Mouse (Mus musculus) CH12.LX (cell line): ENCODE measurements around the gene Gm14569. TPM values are rescaled to one million over a fixed set of nuclear protein-coding genes. Genes with fewer than 3 reads are reported as not detected.

Experiments used
- DNase-seq: peaks from one replicate; pipeline ENCODE4 v3.0.0-alpha.2; 2013; ENCODE audit errors: extremely low read depth
- H3K27ac ChIP-seq: 2 replicates; pipeline ENCODE4 v1.5.1; 2012; ENCODE audit warnings: low read depth, mild to moderate bottlenecking, control low read depth, moderate library complexity; ENCODE audit not compliant: insufficient read depth
- H3K27me3 ChIP-seq: replicated peaks from 2 replicates; pipeline ENCODE3; 2012; ENCODE audit warnings: inconsistent platforms
- H3K36me3 ChIP-seq, 2 experiments: replicated peaks in 1 of 2; 2 replicates each; pipeline versions ENCODE3 to v1.6.1; 2012; ENCODE audit warnings: inconsistent platforms in 1 of 2, low read length in 1 of 2, mild to moderate bottlenecking in 1 of 2, mixed read lengths in 1 of 2, moderate library complexity in 1 of 2; ENCODE audit not compliant: control insufficient read depth in 1 of 2, insufficient read depth in 1 of 2
- H3K4me1 ChIP-seq, 2 experiments: 2 replicates each; pipeline ENCODE4 v1.6.1; 2012; ENCODE audit warnings: inconsistent platforms in 1 of 2, moderate library complexity in 1 of 2; ENCODE audit not compliant: insufficient read depth in 2 of 2, control insufficient read depth in 1 of 2
- H3K4me2 ChIP-seq: 2 replicates; pipeline ENCODE4 v1.6.1; 2012; ENCODE audit warnings: low read depth, mild to moderate bottlenecking, control low read depth; ENCODE audit not compliant: poor library complexity, insufficient read depth, severe bottlenecking
- H3K4me3 ChIP-seq, 3 experiments: fragments of 150-350 bp in 1 of 3; sonication (generic) in 1 of 3; replicated peaks in 1 of 3; 2 replicates each; pipeline versions ENCODE3 to v1.5.1; 2011 to 2012; ENCODE audit warnings: low read depth in 2 of 3, low read length in 2 of 3, mild to moderate bottlenecking in 2 of 3, moderate library complexity in 2 of 3, control low read depth in 1 of 3, improper control_type of control experiment in 1 of 3, inconsistent platforms in 1 of 3, mixed read lengths in 1 of 3; ENCODE audit not compliant: poor library complexity in 1 of 3
- H3K79me2 ChIP-seq: replicated peaks from 2 replicates; pipeline ENCODE4 v1.6.1; 2012; ENCODE audit warnings: mild to moderate bottlenecking, moderate library complexity; ENCODE audit not compliant: control insufficient read depth, poor library complexity, insufficient read depth, severe bottlenecking; ENCODE audit errors: extremely low read depth
- H3K9ac ChIP-seq: 2 replicates; pipeline ENCODE4 v1.6.1; 2012; ENCODE audit warnings: low read depth, mild to moderate bottlenecking, control low read depth, moderate library complexity; ENCODE audit not compliant: insufficient read depth
- H3K9me3 ChIP-seq: replicated peaks from 2 replicates; pipeline ENCODE3; 2012; ENCODE audit warnings: low read length, inconsistent platforms, mixed read lengths
- BHLHE40 ChIP-seq: IDR thresholded peaks from 2 replicates; pipeline ENCODE4 v1.6.1; 2011; ENCODE audit warnings: mild to moderate bottlenecking, low read depth, low read length, improper control_type of control experiment
- CHD1 ChIP-seq: IDR thresholded peaks from 2 replicates; pipeline ENCODE4 v1.6.1; 2012; ENCODE audit warnings: low read depth, low read length, improper control_type of control experiment, inconsistent platforms
- CHD2 ChIP-seq: IDR thresholded peaks from 2 replicates; pipeline ENCODE4 v1.6.1; 2011; ENCODE audit warnings: low read length, improper control_type of control experiment
- CTCF ChIP-seq, 2 experiments: IDR thresholded peaks in 1 of 2; conservative IDR thresholded peaks in 1 of 2; 2 replicates each; pipeline ENCODE4 v1.5.1; 2011 to 2012; ENCODE audit warnings: low read depth in 2 of 2, low read length in 2 of 2, improper control_type of control experiment in 1 of 2, inconsistent platforms in 1 of 2, mild to moderate bottlenecking in 1 of 2, moderate library complexity in 1 of 2
- E2F4 ChIP-seq: IDR thresholded peaks from 2 replicates; pipeline ENCODE4 v1.6.1; 2011; ENCODE audit warnings: low read depth, low read length, improper control_type of control experiment; ENCODE audit not compliant: insufficient replicate concordance
- ELF1 ChIP-seq: IDR thresholded peaks from 2 replicates; pipeline ENCODE4 v1.6.1; 2014; ENCODE audit warnings: low read depth, mild to moderate bottlenecking, inconsistent platforms, low read length, improper control_type of control experiment
- GABPA ChIP-seq: IDR thresholded peaks from 2 replicates; pipeline ENCODE4 v1.6.1; 2012; ENCODE audit warnings: low read depth, low read length, improper control_type of control experiment, inconsistent platforms; ENCODE audit not compliant: insufficient replicate concordance
- IRF4 ChIP-seq: IDR thresholded peaks from 2 replicates; pipeline ENCODE4 v1.6.1; 2014; ENCODE audit warnings: low read depth, mild to moderate bottlenecking, inconsistent platforms, low read length, improper control_type of control experiment
- JUN ChIP-seq: IDR thresholded peaks from 2 replicates; pipeline ENCODE4 v1.6.1; 2011; ENCODE audit warnings: low read depth, mild to moderate bottlenecking, low read length, improper control_type of control experiment, moderate library complexity; ENCODE audit not compliant: insufficient read depth
- JUND ChIP-seq: conservative IDR thresholded peaks from 2 replicates; pipeline ENCODE4 v1.6.1; 2011; ENCODE audit warnings: low read depth, low read length, improper control_type of control experiment
- KAT2A ChIP-seq: IDR thresholded peaks from 2 replicates; pipeline ENCODE4 v1.6.1; 2012; ENCODE audit warnings: low read length, improper control_type of control experiment, inconsistent platforms; ENCODE audit not compliant: insufficient replicate concordance
- MAFK ChIP-seq: IDR thresholded peaks from 2 replicates; pipeline ENCODE4 v1.6.1; 2011; ENCODE audit warnings: low read length, improper control_type of control experiment; ENCODE audit not compliant: insufficient replicate concordance
- MAX ChIP-seq: IDR thresholded peaks from 2 replicates; pipeline ENCODE4 v1.6.1; 2011; ENCODE audit warnings: low read length, improper control_type of control experiment
- MEF2A ChIP-seq: IDR thresholded peaks from 2 replicates; pipeline ENCODE4 v1.6.1; 2014; ENCODE audit warnings: low read depth, mild to moderate bottlenecking, inconsistent platforms, low read length, improper control_type of control experiment, borderline replicate concordance
- NRF1 ChIP-seq: IDR thresholded peaks from 2 replicates; pipeline ENCODE4 v1.6.1; 2014; ENCODE audit warnings: low read depth, mild to moderate bottlenecking, inconsistent platforms, low read length, improper control_type of control experiment, moderate library complexity
- PAX5 ChIP-seq: IDR thresholded peaks from 2 replicates; pipeline ENCODE4 v1.6.1; 2012; ENCODE audit warnings: low read length, inconsistent platforms, mixed read lengths
- POLR2A ChIP-seq: IDR thresholded peaks from 2 replicates; pipeline ENCODE4 v1.6.1; 2011; ENCODE audit warnings: low read depth, mild to moderate bottlenecking, improper control_type of control experiment, low read length
- POLR2AphosphoS2 ChIP-seq: IDR thresholded peaks from 2 replicates; pipeline ENCODE4 v1.6.1; 2011; ENCODE audit warnings: low read depth, low read length, improper control_type of control experiment
- RCOR1 ChIP-seq: conservative IDR thresholded peaks from 2 replicates; pipeline ENCODE4 v1.6.1; 2012; ENCODE audit warnings: low read depth, mild to moderate bottlenecking, inconsistent platforms, low read length, improper control_type of control experiment
- SIN3A ChIP-seq: IDR thresholded peaks from 2 replicates; pipeline ENCODE4 v1.6.1; 2012; ENCODE audit warnings: low read length, improper control_type of control experiment, inconsistent platforms
- SMC3 ChIP-seq: IDR thresholded peaks from 2 replicates; pipeline ENCODE4 v1.6.1; 2011; ENCODE audit warnings: low read depth, low read length, improper control_type of control experiment
- TBP ChIP-seq: conservative IDR thresholded peaks from 2 replicates; pipeline ENCODE4 v1.6.1; 2011; ENCODE audit warnings: low read depth, low read length, improper control_type of control experiment
- TCF12 ChIP-seq: IDR thresholded peaks from 2 replicates; pipeline ENCODE4 v1.6.1; 2014; ENCODE audit warnings: low read depth, mild to moderate bottlenecking, inconsistent platforms, low read length, improper control_type of control experiment
- USF1 ChIP-seq: IDR thresholded peaks from 2 replicates; pipeline ENCODE4 v1.6.1; 2014; ENCODE audit warnings: low read depth, mild to moderate bottlenecking, inconsistent platforms, low read length, improper control_type of control experiment
- USF2 ChIP-seq: conservative IDR thresholded peaks from 2 replicates; pipeline ENCODE4 v1.6.1; 2011; ENCODE audit warnings: low read depth, low read length, improper control_type of control experiment
- ZKSCAN1 ChIP-seq: IDR thresholded peaks from 2 replicates; pipeline ENCODE4 v1.6.1; 2012; ENCODE audit warnings: low read depth, inconsistent platforms, low read length, improper control_type of control experiment, borderline replicate concordance
- ZMIZ1 ChIP-seq: IDR thresholded peaks from 2 replicates; pipeline ENCODE4 v1.6.1; 2012; ENCODE audit warnings: low read depth, mild to moderate bottlenecking, inconsistent platforms, low read length, improper control_type of control experiment
- ZNF384 ChIP-seq: IDR thresholded peaks from 2 replicates; pipeline ENCODE4 v1.6.1; 2012; ENCODE audit warnings: low read depth, low read length, improper control_type of control experiment, inconsistent platforms
- dilution Hi-C: fragments of 300-500 bp; cut with MboI; formaldehyde crosslinking; loops from 2 replicates; pipeline ENCODE4 v1.14.3; 2020; ENCODE audit warnings: low sequenced_read_pairs; ENCODE audit not compliant: extremely low pct_unique_long_range_greater_than_20kb, extremely low pct_ligation_motif_present
- in situ Hi-C: fragments of 300-500 bp; cut with MboI; formaldehyde crosslinking; loops from 3 replicates; pipeline ENCODE4 v1.14.3; 2019; ENCODE audit warnings: low sequenced_read_pairs, low pct_ligation_motif_present, low pct_unique_long_range_greater_than_20kb, mixed read lengths
- polyA plus RNA-seq: library from polyadenylated mRNA; unstranded; fragments of >175 nt; gene quantifications from 2 replicates; pipeline ENCODE4 v1.2.1, GENCODE M21; 2012; ENCODE audit warnings: low read depth; ENCODE audit not compliant: insufficient read length
- total RNA-seq, 2 experiments: library from RNA; depleted of rRNA; stranded (reverse); fragments of 300-350 nt in 1 of 2; fragments of >200 nt in 1 of 2; gene quantifications; 2 replicates each; pipeline ENCODE4 v1.2.3; 2012 to 2014

Gm14569 gene
- total and polyA plus RNA-seq, 3 experiments, result not detected

GRCm38 (mm10) chrX:36487996-36488395 lies 3.6 kb downstream of the Gm14569 start:
- TF ChIP-seq SMC3 (no peak), MAFK (no peak), NRF1 (no peak), CHD2 (no peak), ZKSCAN1 (no peak), CTCF (conservative IDR thresholded peaks at IDR 0.05 in 1 of 2, IDR thresholded peaks at IDR 0.05 in 1 of 2; ENCODE audit: low read depth in 2 of 2, low read length in 2 of 2) (peak; percentile 53 to 58)
- Histone ChIP-seq H3K36me3 (no peaks in the 10 kb centered on the region), H3K79me2 (no peaks in the 10 kb centered on the region), H3K4me1 (no peaks in the 10 kb centered on the region), H3K4me3 (no peak overlapping the region), H3K9me3 (no peaks in the 10 kb centered on the region), H3K4me2 (no peak overlapping the region), H3K9ac (no peak overlapping the region), H3K27ac (no peak overlapping the region), H3K27me3 (no peaks in the 10 kb centered on the region)
- DNase-seq, result peak; percentile 17
- dilution Hi-C loops (no loop called here), in situ Hi-C loops (no loop called here)

- no peak overlapping the region for H3K27ac ChIP-seq
Observed at GRCm38 (mm10) chrX:36474873-36475272, 16.8 kb downstream of the Gm14569 start.

GRCm38 (mm10) chrX:36474103-36474751 lies 17.4 kb downstream of the Gm14569 start:
- H3K36me3 ChIP-seq, result no peaks in the 10 kb centered on the region
- peak; percentile 35 for DNase-seq
- no peak overlapping the region for H3K9ac ChIP-seq
- no peak overlapping the region for H3K4me2 ChIP-seq
- H3K27me3 ChIP-seq, result no peaks in the 10 kb centered on the region
- no peaks in the 10 kb centered on the region for H3K4me1 ChIP-seq
- no peaks in the 10 kb centered on the region for H3K9me3 ChIP-seq
- in situ Hi-C loops (no loop called here), dilution Hi-C loops (no loop called here)
- no peaks in the 10 kb centered on the region for H3K79me2 ChIP-seq
- H3K4me3 ChIP-seq, result no peak overlapping the region
- no peak overlapping the region for H3K27ac ChIP-seq
- TF ChIP-seq USF2 (no peak), TCF12 (no peak), SMC3 (peak; percentile 30; the same call in 1 of the 2 replicates), JUND (no peak), USF1 (no peak), MEF2A (no peak), JUN (no peak), POLR2A (no peak), CTCF (conservative IDR thresholded peaks at IDR 0.05 in 1 of 2, IDR thresholded peaks at IDR 0.05 in 1 of 2; ENCODE audit: low read depth in 2 of 2, low read length in 2 of 2) (peak; percentile 39 to 62; a peak in 3 of 4 replicates), GABPA (no peak), IRF4 (no peak), ZNF384 (no peak), SIN3A (no peak), PAX5 (no peak), RCOR1 (no peak), POLR2AphosphoS2 (no peak)

More at GRCm38 (mm10) chrX:36474873-36475272, 16.8 kb downstream of the Gm14569 start:
- in situ Hi-C loops (no loop called here), dilution Hi-C loops (no loop called here)
- TF ChIP-seq GABPA (no peak), MAX (no peak), CHD1 (no peak), POLR2A (no peak), E2F4 (no peak), ZMIZ1 (no peak), SMC3 (no peak), JUND (no peak), USF2 (no peak), ELF1 (no peak), KAT2A (no peak), TBP (no peak), POLR2AphosphoS2 (no peak), SIN3A (no peak), IRF4 (no peak), BHLHE40 (no peak), PAX5 (no peak), JUN (no peak)
- Histone ChIP-seq H3K79me2 (no peaks in the 10 kb centered on the region), H3K27me3 (no peaks in the 10 kb centered on the region), H3K36me3 (no peaks in the 10 kb centered on the region), H3K4me2 (no peak overlapping the region), H3K4me3 (no peak overlapping the region), H3K9me3 (no peaks in the 10 kb centered on the region), H3K4me1 (no peaks in the 10 kb centered on the region), H3K9ac (no peak overlapping the region)
- DNase-seq, result no peak
